Mouse (Mus musculus) MEL (cell line): Measurements from ENCODE around the gene Hamp. TPM values are rescaled to one million over a fixed set of nuclear protein-coding genes. Genes with fewer than 3 reads are reported as not detected.

ENCODE experiments used
- DNase-seq: peaks from one replicate; pipeline ENCODE4 v3.0.0; 2011; ENCODE audit warnings: low read depth, low spot score
- H3K27ac ChIP-seq: 2 replicates; pipeline ENCODE4 v1.5.1; 2012; ENCODE audit warnings: low read depth, mild to moderate bottlenecking, control low read depth, low read length, moderate library complexity; ENCODE audit not compliant: control insufficient read depth
- H3K27me3 ChIP-seq, 2 experiments: fragments of 150-350 bp in 1 of 2; sonication (generic) in 1 of 2; 2 replicates each; pipeline ENCODE4 v1.6.1; 2012; ENCODE audit warnings: low read length in 2 of 2, mild to moderate bottlenecking in 2 of 2, improper control_type of control experiment in 1 of 2, moderate library complexity in 1 of 2; ENCODE audit not compliant: insufficient read depth in 2 of 2, control insufficient read depth in 1 of 2
- H3K36me3 ChIP-seq, 2 experiments: 2 replicates each; pipeline ENCODE4 v1.6.1; 2012 to 2014; ENCODE audit warnings: low read length in 2 of 2, improper control_type of control experiment in 1 of 2, inconsistent platforms in 1 of 2, mild to moderate bottlenecking in 1 of 2; ENCODE audit not compliant: insufficient read depth in 2 of 2, control insufficient read depth in 1 of 2
- H3K4me1 ChIP-seq, 2 experiments: fragments of 150-350 bp in 1 of 2; sonication (generic) in 1 of 2; 2 replicates each; pipeline ENCODE4 v1.6.1; 2012; ENCODE audit warnings: low read length in 2 of 2, improper control_type of control experiment in 1 of 2, mild to moderate bottlenecking in 1 of 2; ENCODE audit not compliant: insufficient read depth in 2 of 2, control insufficient read depth in 1 of 2
- H3K4me3 ChIP-seq, 2 experiments: fragments of 150-350 bp in 1 of 2; sonication (generic) in 1 of 2; 2 replicates each; pipeline ENCODE4 v1.5.1; 2012; ENCODE audit warnings: low read depth in 2 of 2, low read length in 2 of 2, mild to moderate bottlenecking in 2 of 2, moderate library complexity in 2 of 2, control low read depth in 1 of 2, improper control_type of control experiment in 1 of 2; ENCODE audit not compliant: control insufficient read depth in 1 of 2, insufficient read depth in 1 of 2
- H3K79me2 ChIP-seq: 2 replicates; pipeline ENCODE4 v1.6.1; 2012; ENCODE audit warnings: mild to moderate bottlenecking, low read length, moderate library complexity; ENCODE audit not compliant: control insufficient read depth, poor library complexity, insufficient read depth
- H3K9ac ChIP-seq: 2 replicates; pipeline ENCODE4 v1.6.1; 2012; ENCODE audit warnings: low read depth, mild to moderate bottlenecking, control low read depth, low read length, moderate library complexity; ENCODE audit not compliant: control insufficient read depth, poor library complexity, severe bottlenecking
- H3K9me3 ChIP-seq: fragments of 150-350 bp; sonication (generic); replicated peaks from 2 replicates; pipeline ENCODE4 v1.6.1; 2012; ENCODE audit warnings: mild to moderate bottlenecking, low read length, improper control_type of control experiment, moderate library complexity; ENCODE audit not compliant: insufficient read depth
- BHLHE40 ChIP-seq: IDR thresholded peaks from 2 replicates; pipeline ENCODE4 v1.6.1; 2012; ENCODE audit warnings: low read depth, mild to moderate bottlenecking, inconsistent platforms, low read length, improper control_type of control experiment, borderline replicate concordance
- CHD1 ChIP-seq: IDR thresholded peaks from 2 replicates; pipeline ENCODE4 v1.6.1; 2012; ENCODE audit warnings: low read depth, mild to moderate bottlenecking, inconsistent platforms, low read length, improper control_type of control experiment
- E2F4 ChIP-seq: IDR thresholded peaks from 2 replicates; pipeline ENCODE4 v1.6.1; 2011; ENCODE audit warnings: low read depth, low read length, improper control_type of control experiment, borderline replicate concordance
- ETS1 ChIP-seq: IDR thresholded peaks from 2 replicates; pipeline ENCODE4 v1.6.1; 2012; ENCODE audit warnings: low read depth, mild to moderate bottlenecking, inconsistent platforms, low read length, improper control_type of control experiment, moderate library complexity
- GABPA ChIP-seq: IDR thresholded peaks from 2 replicates; pipeline ENCODE4 v1.6.1; 2012; ENCODE audit warnings: low read depth, mild to moderate bottlenecking, inconsistent platforms, low read length, improper control_type of control experiment, moderate library complexity
- HCFC1 ChIP-seq: IDR thresholded peaks from 2 replicates; pipeline ENCODE4 v1.6.1; 2012; ENCODE audit warnings: low read depth, mild to moderate bottlenecking, inconsistent platforms, low read length, improper control_type of control experiment, moderate library complexity
- KAT2A ChIP-seq: conservative IDR thresholded peaks from 2 replicates; pipeline ENCODE4 v1.6.1; 2012; ENCODE audit warnings: low read depth, low read length, improper control_type of control experiment, inconsistent platforms
- MAZ ChIP-seq: IDR thresholded peaks from 2 replicates; pipeline ENCODE4 v1.6.1; 2012; ENCODE audit warnings: low read depth, mild to moderate bottlenecking, inconsistent platforms, low read length, improper control_type of control experiment
- MEF2A ChIP-seq: IDR thresholded peaks from 2 replicates; pipeline ENCODE4 v1.6.1; 2014; ENCODE audit warnings: low read depth, mild to moderate bottlenecking, inconsistent platforms, low read length, improper control_type of control experiment; ENCODE audit not compliant: poor library complexity, insufficient replicate concordance, severe bottlenecking; ENCODE audit errors: extremely low read depth
- MYB ChIP-seq: IDR thresholded peaks from 2 replicates; pipeline ENCODE4 v1.6.1; 2011; ENCODE audit warnings: mild to moderate bottlenecking, low read depth, low read length, improper control_type of control experiment
- MYC ChIP-seq: IDR thresholded peaks from 2 replicates; pipeline ENCODE4 v1.6.1; 2011; ENCODE audit warnings: low read depth, mild to moderate bottlenecking, low read length, improper control_type of control experiment, moderate library complexity
- POLR2AphosphoS5 ChIP-seq: IDR thresholded peaks from 2 replicates; pipeline ENCODE4 v1.6.1; 2012; ENCODE audit warnings: low read depth, borderline replicate concordance, mild to moderate bottlenecking, inconsistent platforms, low read length, moderate library complexity, mixed read lengths
- RAD21 ChIP-seq: IDR thresholded peaks from 2 replicates; pipeline ENCODE4 v1.6.1; 2011; ENCODE audit warnings: mild to moderate bottlenecking, low read depth, low read length, improper control_type of control experiment
- SMC3 ChIP-seq: IDR thresholded peaks from 2 replicates; pipeline ENCODE4 v1.6.1; 2011; ENCODE audit warnings: low read depth, low read length, improper control_type of control experiment
- TBP ChIP-seq: IDR thresholded peaks from 2 replicates; pipeline ENCODE4 v1.8.0; 2011; ENCODE audit warnings: low read depth, low read length, improper control_type of control experiment
- TCF12 ChIP-seq: IDR thresholded peaks from 2 replicates; pipeline ENCODE4 v1.6.1; 2014; ENCODE audit warnings: low read depth, mild to moderate bottlenecking, inconsistent platforms, low read length, improper control_type of control experiment, moderate library complexity
- UBTF ChIP-seq: IDR thresholded peaks from 2 replicates; pipeline ENCODE4 v1.6.1; 2012; ENCODE audit warnings: low read depth, mild to moderate bottlenecking, inconsistent platforms, low read length, improper control_type of control experiment, moderate library complexity, borderline replicate concordance; ENCODE audit not compliant: insufficient read depth
- USF2 ChIP-seq, 2 experiments: IDR thresholded peaks; 2 replicates each; pipeline ENCODE4 v1.6.1; 2011 to 2012; ENCODE audit warnings: improper control_type of control experiment in 2 of 2, low read length in 2 of 2, borderline replicate concordance in 1 of 2, inconsistent platforms in 1 of 2, low read depth in 1 of 2, mild to moderate bottlenecking in 1 of 2; ENCODE audit not compliant: insufficient read depth in 1 of 2
- ZC3H11A ChIP-seq: IDR thresholded peaks from 2 replicates; pipeline ENCODE4 v1.6.1; 2012; ENCODE audit warnings: low read depth, mild to moderate bottlenecking, inconsistent platforms, low read length, improper control_type of control experiment
- ZKSCAN1 ChIP-seq: IDR thresholded peaks from 2 replicates; pipeline ENCODE4 v1.6.1; 2012; ENCODE audit warnings: low read depth, mild to moderate bottlenecking, inconsistent platforms, low read length, improper control_type of control experiment, moderate library complexity
- ZMIZ1 ChIP-seq: IDR thresholded peaks from 2 replicates; pipeline ENCODE4 v1.6.1; 2012; ENCODE audit warnings: low read depth, mild to moderate bottlenecking, inconsistent platforms, low read length, improper control_type of control experiment, moderate library complexity
- ZNF384 ChIP-seq: IDR thresholded peaks from 2 replicates; pipeline ENCODE4 v1.6.1; 2012; ENCODE audit warnings: low read depth, mild to moderate bottlenecking, inconsistent platforms, low read length, improper control_type of control experiment
- polyA plus RNA-seq, 2 experiments: library from polyadenylated mRNA; stranded (reverse) in 1 of 2; unstranded in 1 of 2; fragments of >175 nt in 1 of 2; fragments of >200 nt in 1 of 2; gene quantifications; 2 replicates each; pipeline versions ENCODE4 v1.2.1 to v1.2.4; 2012; ENCODE audit warnings: low replicate concordance in 2 of 2, low read depth in 1 of 2; ENCODE audit not compliant: insufficient read length in 2 of 2, insufficient read depth in 1 of 2, missing spikeins in 1 of 2
- total RNA-seq: library from RNA; depleted of rRNA; stranded (reverse); fragments of 300-350 nt; gene quantifications from 2 replicates; pipeline ENCODE4 v1.2.3, GENCODE M21; 2012

Hamp gene
- total and polyA plus RNA-seq, 3 experiments: not detected

DNA sequence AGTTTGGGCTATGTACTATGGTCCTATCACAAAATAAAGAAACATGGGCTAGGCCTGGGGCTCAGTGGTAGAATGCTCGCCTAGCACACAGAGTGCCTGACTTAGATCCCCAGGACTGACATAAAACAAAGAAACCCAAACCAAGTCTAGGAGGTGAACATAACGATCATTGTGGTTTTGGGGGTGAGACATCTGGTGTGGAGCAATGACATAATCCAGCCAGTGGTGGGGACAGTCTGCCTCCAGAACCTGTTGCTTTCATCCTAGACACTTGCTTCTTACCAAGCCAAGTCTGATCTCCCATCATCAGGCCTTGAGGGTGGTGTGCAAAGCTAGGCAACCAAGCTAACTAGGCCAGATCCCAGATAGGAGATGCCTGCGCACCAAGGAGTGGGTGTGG is 22.8 kb upstream of the Hamp start:
- H3K27ac ChIP-seq: no peak overlapping the region
- H3K27me3 ChIP-seq: peaks cover 0 to 3% of the 10 kb centered on the region in 2 experiments; a peak in 3 of 4 replicates
- H3K4me1 ChIP-seq: no peaks in the 10 kb centered on the region
- no peaks in the 10 kb centered on the region for H3K9me3 ChIP-seq
- DNase-seq: no peak
- no peak for TF ChIP-seq MYC
- TF ChIP-seq CHD1: no peak
- TF ChIP-seq ETS1: no peak
- no peak for TF ChIP-seq USF2 (IDR thresholded peaks at IDR 0.05; ENCODE audit: borderline replicate concordance in 1 of 2, insufficient read depth in 1 of 2, low read depth in 1 of 2, low read length in 2 of 2)
- no peak for TF ChIP-seq SMC3
- TF ChIP-seq HCFC1: no peak
- no peak for TF ChIP-seq E2F4
- TF ChIP-seq TCF12: no peak
- TF ChIP-seq GABPA: no peak
- TF ChIP-seq ZC3H11A: no peak
- no peak for TF ChIP-seq ZNF384
- no peak for TF ChIP-seq UBTF
- TF ChIP-seq MEF2A: no peak
- no peak for TF ChIP-seq TBP
- TF ChIP-seq MYB: no peak
- TF ChIP-seq MAZ: no peak
- no peak for TF ChIP-seq KAT2A
- TF ChIP-seq RAD21: no peak
- no peak for TF ChIP-seq BHLHE40
- TF ChIP-seq POLR2AphosphoS5: no peak
- no peak overlapping the region for H3K4me3 ChIP-seq
- no peaks in the 10 kb centered on the region for H3K79me2 ChIP-seq
- no peak overlapping the region for H3K9ac ChIP-seq
- H3K36me3 ChIP-seq: no peaks in the 10 kb centered on the region

- H3K27ac ChIP-seq: no peak overlapping the region
- TF ChIP-seq MAZ: no peak
- TF ChIP-seq TCF12: no peak
- no peak for TF ChIP-seq ZKSCAN1
- TF ChIP-seq ZMIZ1: no peak
- DNase-seq: no peak
- no peaks in the 10 kb centered on the region for H3K79me2 ChIP-seq
- H3K4me1 ChIP-seq: no peaks in the 10 kb centered on the region
- H3K4me3 ChIP-seq: no peak overlapping the region
- H3K36me3 ChIP-seq: no peaks in the 10 kb centered on the region
- peaks cover 0 to 3% of the 10 kb centered on the region in 2 experiments; a peak in 3 of 4 replicates for H3K27me3 ChIP-seq
- H3K9me3 ChIP-seq: no peaks in the 10 kb centered on the region
- no peak overlapping the region for H3K9ac ChIP-seq
Observed at GRCm38 (mm10) chr7:30965677-30966076, 21.8 kb upstream of the Hamp start.
